Mouse (Mus musculus): Measurements from ENCODE around the gene Nck1. TPM values are rescaled to one million over a fixed set of nuclear protein-coding genes. Genes with fewer than 3 reads are reported as not detected.

The Nck1 gene
- 61.9 and 66.2 TPM in 2 replicates for polyA plus RNA-seq (2015; fragmentation: Nextera tagmentation; extraction: Ambion mirVana)

DNA sequence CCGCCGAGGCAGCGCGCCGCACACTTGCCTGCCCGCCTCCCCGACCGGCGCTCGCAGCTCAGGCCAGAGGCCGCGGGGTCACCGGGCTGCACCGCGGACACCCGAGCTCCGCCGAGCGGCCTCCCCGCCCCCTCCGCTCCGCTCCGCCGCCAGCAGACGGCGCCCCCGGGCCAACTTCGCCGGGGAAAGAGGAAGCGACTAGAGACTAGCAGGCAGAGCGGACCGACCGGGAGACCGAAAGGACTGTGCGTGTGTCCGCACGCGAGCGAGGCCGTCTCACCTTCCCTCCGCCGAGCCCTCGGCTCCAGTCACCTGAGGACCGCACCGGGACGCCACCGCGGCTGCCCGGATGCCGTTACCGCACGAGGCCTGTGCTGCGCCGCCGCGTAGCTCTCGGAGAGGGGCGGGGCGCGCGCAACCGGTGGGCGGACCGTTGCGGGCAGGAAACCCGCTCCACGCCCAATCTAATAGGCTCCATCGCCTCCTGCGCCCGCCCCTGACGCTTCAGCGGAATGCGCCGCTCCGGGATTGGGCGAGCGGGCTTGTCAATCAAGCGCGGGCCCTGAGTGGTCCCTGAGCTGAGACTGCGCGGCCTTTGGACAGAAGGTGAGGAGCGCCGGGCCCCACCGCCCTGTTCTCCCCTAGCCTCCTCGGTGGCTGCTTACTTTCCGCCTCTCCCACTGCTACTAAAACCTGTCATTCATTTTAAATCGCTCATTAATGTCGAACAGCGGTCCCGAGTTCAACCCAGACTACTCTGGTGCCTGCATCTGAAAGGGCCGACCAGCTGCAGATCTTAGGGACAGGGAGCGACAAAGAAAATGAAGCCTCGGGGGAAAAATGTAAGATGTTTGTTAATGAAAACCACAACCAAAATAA is at the start of gene Nck1:
TSS of gene Nck1 (minus strand) at position 420 of the 879 bp plus-strand sequence.
- WGBS = 0% methylated on average over 87 of the region's 93 CpGs
- Histone ChIP-seq H3K27me3 (replicated peaks) (no peaks in the 10 kb centered on the region), H3K4me2 (peak within 1 kb of the TSS; percentile 83), H3K4me3 (replicated peaks) (peak within 1 kb of the TSS; percentile 95), H3K9me3 (replicated peaks) (peaks cover 7% of the 10 kb centered on the region; the same call in 1 of the 2 replicates), H3K36me3 (peaks cover 16% of the 10 kb centered on the region), H3K4me1 (peaks cover 25% of the 10 kb centered on the region), H3K27ac (replicated peaks) (peak within 1 kb of the TSS; percentile 96), H3K9ac (replicated peaks) (peak within 1 kb of the TSS; percentile 89)
- peak; percentile 100 for ATAC-seq (ENCODE audit: low FRiP score)

DNA sequence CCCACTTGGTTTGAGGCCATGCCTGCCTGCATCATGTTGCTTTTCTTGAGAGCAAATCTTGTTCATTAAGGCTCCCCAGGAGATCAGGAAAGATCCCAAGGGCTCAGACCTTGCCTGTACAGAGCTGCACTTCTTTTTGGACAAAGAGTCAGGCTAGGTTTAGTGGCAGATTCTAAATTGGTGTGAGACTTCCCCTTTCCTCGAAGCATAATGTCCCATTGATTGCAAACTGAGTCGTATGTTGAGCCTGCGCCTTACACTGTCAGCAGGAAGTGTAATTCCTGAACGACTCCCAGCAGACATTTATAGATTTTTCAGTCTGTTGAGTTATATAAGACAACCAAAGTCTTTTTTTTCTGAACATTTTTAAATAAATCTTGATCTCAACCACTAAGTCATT is 44.5 kb upstream of the Nck1 start:
- Histone ChIP-seq H3K27ac (replicated peaks) (no peak overlapping the region), H3K27me3 (replicated peaks) (no peaks in the 10 kb centered on the region), H3K36me3 (no peaks in the 10 kb centered on the region), H3K4me1 (no peaks in the 10 kb centered on the region), H3K9ac (replicated peaks) (no peak overlapping the region), H3K9me3 (replicated peaks) (no peaks in the 10 kb centered on the region), H3K4me2 (no peak overlapping the region), H3K4me3 (replicated peaks) (no peak overlapping the region)
- 57% methylated on average over 4 of the region's 4 CpGs for WGBS
- ATAC-seq (ENCODE audit: low FRiP score) = no peak

DNA sequence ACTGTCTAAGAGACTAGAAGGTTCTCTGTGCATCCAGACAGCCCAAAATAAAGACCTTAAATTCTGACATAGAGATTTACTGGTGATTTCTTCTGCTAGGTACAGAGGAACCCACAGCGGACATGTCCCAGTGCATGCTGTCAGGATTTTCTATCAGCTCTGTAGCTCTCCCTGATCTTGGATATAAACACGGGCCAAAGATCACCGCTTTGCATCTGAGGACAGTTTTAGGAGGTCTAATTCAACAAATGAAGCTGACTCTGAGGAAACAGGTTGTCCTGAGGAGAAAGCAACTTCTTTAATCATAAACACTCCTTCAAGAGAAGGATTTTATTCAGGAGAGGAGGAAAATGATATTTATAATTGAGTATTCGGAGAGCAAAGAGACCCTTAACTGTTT is 38.1 kb upstream of the Nck1 start:
- WGBS = 90% methylated on average over 4 of the region's 4 CpGs
- H3K4me1 ChIP-seq = peaks cover 14% of the 10 kb centered on the region
- no peak overlapping the region for H3K9ac ChIP-seq (replicated peaks)
- H3K4me3 ChIP-seq (replicated peaks) = no peak overlapping the region
- H3K27ac ChIP-seq (replicated peaks) = no peak overlapping the region
- no peaks in the 10 kb centered on the region for H3K9me3 ChIP-seq (replicated peaks)
- no peaks in the 10 kb centered on the region for H3K27me3 ChIP-seq (replicated peaks)
- H3K4me2 ChIP-seq = no peak overlapping the region
- H3K36me3 ChIP-seq = no peaks in the 10 kb centered on the region
- no peak for ATAC-seq (ENCODE audit: low FRiP score)

DNA sequence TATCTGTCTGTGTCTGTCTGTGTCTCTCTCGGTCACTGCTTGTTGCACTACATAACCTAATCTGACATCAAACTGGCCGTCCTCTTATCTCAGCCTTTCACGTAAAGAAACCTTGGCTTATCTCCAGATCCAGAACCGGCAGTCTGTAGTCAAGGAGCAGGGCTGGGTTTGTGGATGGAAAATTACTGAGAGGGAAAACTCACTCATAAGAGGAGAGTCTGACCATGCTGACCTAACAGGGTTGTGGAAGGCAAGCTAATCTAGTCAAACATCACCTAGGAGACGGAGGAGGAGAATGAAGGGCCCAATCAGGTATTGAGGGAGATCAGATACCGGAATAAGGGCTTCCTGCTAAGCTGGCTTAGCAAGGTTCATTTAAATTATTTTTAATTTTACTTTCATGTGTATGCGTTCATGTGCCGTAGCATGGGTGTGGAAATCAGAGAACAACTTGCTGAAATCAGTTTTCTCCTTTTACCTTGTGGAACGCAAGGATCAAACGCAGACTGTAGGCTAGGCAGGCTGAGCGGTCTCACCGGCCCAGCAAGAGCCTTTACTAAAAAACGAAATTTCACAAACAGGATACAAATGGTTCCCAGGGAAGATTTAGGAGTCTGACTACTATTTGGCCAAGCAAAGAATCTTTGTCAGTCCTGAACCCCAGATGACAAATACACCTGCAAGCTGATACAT is 37.1 kb upstream of the Nck1 start:
- Histone ChIP-seq H3K4me3 (replicated peaks) (no peak overlapping the region), H3K27ac (replicated peaks) (no peak overlapping the region), H3K27me3 (replicated peaks) (no peaks in the 10 kb centered on the region), H3K36me3 (no peaks in the 10 kb centered on the region), H3K4me2 (no peak overlapping the region), H3K9ac (replicated peaks) (no peak overlapping the region), H3K4me1 (peaks cover 14% of the 10 kb centered on the region), H3K9me3 (replicated peaks) (no peaks in the 10 kb centered on the region)
- no peak for ATAC-seq (ENCODE audit: low FRiP score)
- 71% methylated on average over 13 of the region's 13 CpGs for whole genome bisulfite sequencing

DNA sequence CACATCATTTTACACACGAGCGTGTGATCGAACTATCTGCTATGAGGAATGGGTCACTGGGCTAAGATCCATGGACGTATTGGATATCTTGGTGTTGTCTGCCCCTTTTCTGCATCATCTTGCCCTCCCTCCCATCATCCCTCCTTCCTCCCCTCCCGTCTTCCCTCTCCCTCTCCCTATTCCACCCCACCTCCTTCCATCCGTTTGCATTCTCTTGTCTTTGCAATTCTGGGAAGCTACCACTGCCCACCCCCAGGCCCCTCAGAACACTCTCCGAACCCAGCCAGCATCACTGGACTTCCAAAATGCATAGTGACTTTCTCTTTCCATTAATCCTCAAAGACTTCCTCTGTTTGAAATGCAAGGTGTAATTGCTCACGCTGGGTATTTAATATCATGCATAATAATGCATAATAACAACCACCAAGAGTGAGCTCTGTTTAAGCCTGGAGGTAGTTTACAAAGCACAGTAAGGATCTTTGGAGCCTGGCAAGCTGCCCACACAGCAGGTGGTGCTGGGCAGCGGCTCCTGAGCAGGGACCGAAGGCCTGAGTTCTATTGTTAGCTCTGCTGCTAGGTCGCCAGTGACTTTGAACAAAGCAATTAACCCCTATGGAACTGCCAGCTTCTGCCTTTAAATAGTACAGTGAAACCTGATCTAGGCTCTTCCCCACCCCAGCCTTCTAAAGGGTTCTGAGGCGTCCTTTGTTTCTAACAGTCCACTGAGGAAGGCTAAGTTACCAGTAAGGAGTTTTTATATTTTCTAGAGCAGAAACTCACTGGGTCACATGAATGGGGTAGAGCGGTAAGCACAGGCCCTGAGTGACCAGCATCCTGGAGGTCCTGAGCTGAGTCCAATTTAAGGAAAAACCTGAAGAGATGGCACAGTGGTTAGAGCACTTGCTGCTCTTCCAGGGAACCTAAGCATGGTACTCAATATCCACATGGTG is 35.9 kb upstream of the Nck1 start:
- Histone ChIP-seq H3K9me3 (replicated peaks) (no peaks in the 10 kb centered on the region), H3K9ac (replicated peaks) (no peak overlapping the region), H3K4me3 (replicated peaks) (no peak overlapping the region), H3K27ac (replicated peaks) (peak overlapping the region; percentile 60), H3K36me3 (no peaks in the 10 kb centered on the region), H3K4me2 (no peak overlapping the region), H3K27me3 (replicated peaks) (no peaks in the 10 kb centered on the region), H3K4me1 (peaks cover 14% of the 10 kb centered on the region)
- ATAC-seq (ENCODE audit: low FRiP score) = no peak; the same call in 1 of the 2 replicates
- WGBS = 30% methylated on average over 13 of the region's 13 CpGs

DNA sequence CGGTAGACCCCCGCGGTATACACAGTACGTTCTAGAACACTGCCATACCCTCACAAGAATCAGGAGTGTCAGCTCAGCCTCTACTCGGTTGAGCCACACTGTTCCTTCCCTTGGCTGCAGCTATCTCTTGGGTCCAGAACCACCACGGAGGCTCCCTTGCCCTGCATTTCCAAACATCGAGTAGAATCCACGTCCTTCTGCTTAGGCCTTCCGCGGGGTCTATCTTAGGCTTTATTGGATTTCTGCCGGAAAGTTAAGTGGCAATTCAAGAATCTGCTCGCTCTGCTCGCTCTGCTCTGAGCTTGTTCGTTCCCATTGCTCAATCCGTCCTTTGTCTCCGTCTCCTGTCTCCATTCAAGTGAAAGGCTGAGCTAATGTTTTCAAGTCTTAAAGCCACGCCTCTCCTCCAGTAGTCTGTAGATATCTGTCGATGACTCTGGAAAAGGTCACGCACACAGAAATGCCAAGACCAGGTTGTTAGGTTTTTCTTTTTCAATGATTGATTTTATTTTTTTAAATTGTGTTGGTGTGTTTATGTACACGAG is 34.3 kb upstream of the Nck1 start:
- H3K9me3 ChIP-seq (replicated peaks) = no peaks in the 10 kb centered on the region
- no peaks in the 10 kb centered on the region for H3K27me3 ChIP-seq (replicated peaks)
- no peak overlapping the region for H3K4me2 ChIP-seq
- H3K4me1 ChIP-seq = peaks cover 14% of the 10 kb centered on the region
- no peak overlapping the region for H3K27ac ChIP-seq (replicated peaks)
- no peak overlapping the region for H3K4me3 ChIP-seq (replicated peaks)
- ATAC-seq (ENCODE audit: low FRiP score) = no peak
- 62% methylated on average over 20 of the region's 20 CpGs for WGBS
- H3K9ac ChIP-seq (replicated peaks) = no peak overlapping the region
- H3K36me3 ChIP-seq = no peaks in the 10 kb centered on the region

DNA sequence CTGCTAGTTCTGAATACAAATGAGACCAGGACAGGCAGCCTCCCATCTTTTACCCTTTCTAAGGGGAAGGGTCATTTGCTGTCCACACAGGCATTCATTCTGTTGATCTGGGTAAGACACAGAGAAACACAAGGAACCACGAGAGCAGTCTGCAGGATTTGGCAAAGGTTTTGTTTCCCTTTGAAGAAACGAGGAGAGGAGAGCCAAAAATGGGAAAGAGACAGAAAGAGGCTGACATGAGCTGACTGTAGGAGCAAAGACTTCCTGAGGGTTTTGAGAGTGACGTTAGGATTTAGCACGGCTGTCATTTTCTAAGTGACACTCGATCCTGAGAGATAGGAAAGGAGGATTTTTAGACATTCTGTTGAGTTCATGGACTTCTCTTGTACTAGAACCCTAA is 28.0 kb upstream of the Nck1 start:
- no peaks in the 10 kb centered on the region for H3K9me3 ChIP-seq (replicated peaks)
- H3K36me3 ChIP-seq = no peaks in the 10 kb centered on the region
- WGBS = 63% methylated on average over 5 of the region's 5 CpGs
- H3K9ac ChIP-seq (replicated peaks) = no peak overlapping the region
- H3K4me2 ChIP-seq = no peak overlapping the region
- H3K4me3 ChIP-seq (replicated peaks) = no peak overlapping the region
- no peak for ATAC-seq (ENCODE audit: low FRiP score)
- H3K27ac ChIP-seq (replicated peaks) = no peak overlapping the region
- H3K27me3 ChIP-seq (replicated peaks) = no peaks in the 10 kb centered on the region
- H3K4me1 ChIP-seq = peaks cover 13% of the 10 kb centered on the region

DNA sequence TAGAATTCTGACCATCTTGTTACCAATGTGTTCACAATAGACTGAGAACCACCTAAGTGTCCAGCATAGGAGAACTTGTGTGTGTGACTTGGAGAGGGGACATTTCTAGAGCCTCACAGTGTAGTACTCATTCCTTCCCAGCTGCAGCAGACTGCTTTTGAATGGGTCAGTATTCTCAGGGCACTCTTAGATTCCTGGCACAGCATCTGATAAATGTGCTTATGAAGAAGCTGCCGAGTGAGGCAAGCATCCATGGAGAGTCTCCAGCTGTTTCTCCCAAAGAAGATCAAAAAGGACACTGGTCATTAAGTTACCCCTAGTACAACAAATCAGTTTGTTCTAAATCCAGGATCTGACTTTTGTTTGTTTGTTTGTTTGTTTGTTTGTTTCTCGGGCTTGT is 27.4 kb upstream of the Nck1 start:
- H3K27ac ChIP-seq (replicated peaks) = no peak overlapping the region
- WGBS = 63% methylated on average over 2 of the region's 2 CpGs
- no peaks in the 10 kb centered on the region for H3K36me3 ChIP-seq
- H3K4me3 ChIP-seq (replicated peaks) = no peak overlapping the region
- H3K27me3 ChIP-seq (replicated peaks) = no peaks in the 10 kb centered on the region
- no peak overlapping the region for H3K9ac ChIP-seq (replicated peaks)
- peaks cover 13% of the 10 kb centered on the region for H3K4me1 ChIP-seq
- no peaks in the 10 kb centered on the region for H3K9me3 ChIP-seq (replicated peaks)
- no peak for ATAC-seq (ENCODE audit: low FRiP score)
- no peak overlapping the region for H3K4me2 ChIP-seq

DNA sequence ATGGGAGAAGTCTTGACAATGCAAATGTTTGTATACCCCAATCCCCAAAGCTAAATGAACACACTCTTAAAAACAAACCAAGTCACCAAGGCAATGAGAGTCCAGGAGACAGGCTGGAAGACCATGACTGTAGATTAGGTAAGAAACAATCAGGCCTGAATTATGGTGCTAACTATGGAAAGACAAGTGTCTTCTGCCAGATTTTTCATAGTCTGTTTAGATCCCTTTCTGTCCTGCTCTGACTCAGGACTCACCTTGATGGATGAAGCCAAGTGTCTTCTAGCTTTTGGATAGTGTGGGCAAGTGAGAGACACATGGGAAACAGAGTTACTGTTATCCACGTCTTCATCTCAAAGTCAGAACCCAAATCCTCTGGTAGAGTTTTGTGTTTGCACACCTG is 25.6 kb upstream of the Nck1 start:
- H3K4me1 ChIP-seq = peaks cover 13% of the 10 kb centered on the region
- 0 out of 2 replicates have a peak overlapping the region, but pooled peaks have one; percentile 77 for H3K27ac ChIP-seq (replicated peaks)
- no peak for ATAC-seq (ENCODE audit: low FRiP score)
- peak overlapping the region; percentile 83 for H3K4me3 ChIP-seq (replicated peaks)
- H3K36me3 ChIP-seq = no peaks in the 10 kb centered on the region
- H3K9ac ChIP-seq (replicated peaks) = peak overlapping the region; percentile 77
- no peaks in the 10 kb centered on the region for H3K9me3 ChIP-seq (replicated peaks)
- H3K4me2 ChIP-seq = peak overlapping the region; percentile 64
- 81% methylated on average over 1 of the region's 1 CpGs for WGBS
- H3K27me3 ChIP-seq (replicated peaks) = no peaks in the 10 kb centered on the region

DNA sequence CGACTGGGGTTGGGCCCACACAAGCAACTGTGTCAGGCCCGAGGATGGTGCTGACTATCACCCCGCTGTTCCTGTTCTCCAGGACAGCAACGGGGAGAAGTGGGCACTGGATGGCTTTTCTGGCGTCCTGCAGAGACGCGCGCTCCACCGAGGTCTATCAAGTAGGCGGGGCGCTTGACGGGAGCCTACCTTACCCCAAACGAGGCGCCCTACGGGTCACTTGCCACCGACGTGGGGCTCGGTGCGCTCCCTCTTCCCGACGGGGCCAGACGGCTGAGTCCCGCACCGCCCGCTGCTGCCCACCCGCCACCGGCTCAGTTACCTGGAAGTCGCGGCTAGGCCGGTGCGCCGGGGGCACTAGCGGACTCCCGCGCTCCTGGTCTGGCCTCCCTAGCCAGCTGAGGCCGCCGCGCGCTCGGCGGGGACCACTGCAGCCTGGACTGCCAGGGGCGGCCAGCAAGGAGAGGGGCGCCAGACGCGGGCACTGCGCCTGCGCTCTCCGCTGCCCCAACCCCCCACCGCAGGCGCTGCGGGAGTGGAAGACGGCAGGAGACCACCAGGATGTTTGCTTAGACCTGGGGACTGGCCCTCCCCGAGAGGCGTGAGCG is 24.8 kb upstream of the Nck1 start, which contains the start of gene Slc35g2:
TSS of gene Slc35g2 (minus strand) at position 465 of the 608 bp plus-strand sequence.
- Histone ChIP-seq H3K27me3 (replicated peaks) (no peaks in the 10 kb centered on the region), H3K9ac (replicated peaks) (peak within 1 kb of the TSS; percentile 77), H3K9me3 (replicated peaks) (no peaks in the 10 kb centered on the region), H3K36me3 (no peaks in the 10 kb centered on the region), H3K27ac (replicated peaks) (peak within 1 kb of the TSS; percentile 77), H3K4me3 (replicated peaks) (peak within 1 kb of the TSS; percentile 83), H3K4me2 (peak within 1 kb of the TSS; percentile 64), H3K4me1 (peaks cover 13% of the 10 kb centered on the region)
- 2% methylated on average over 54 of the region's 55 CpGs for WGBS
- ATAC-seq (ENCODE audit: low FRiP score) = peak; percentile 93
